Mouse (Mus musculus) midbrain, postnatal 0 days (tissue): Measurements from ENCODE around the gene Ube4a. TPM values are rescaled to one million over a fixed set of nuclear protein-coding genes. Genes with fewer than 3 reads are reported as not detected.

Experiments used
- ATAC-seq: fragments of 200-750 bp; cut with Nextera tagmentation; 2 replicates; pipeline ENCODE4 v1.8.0; 2017; ENCODE audit warnings: moderate number of reproducible peaks, mild to moderate bottlenecking, moderate TSS enrichment, moderate library complexity; ENCODE audit not compliant: low FRiP score
- DNase-seq: peaks from one replicate; pipeline ENCODE4 v3.0.0-alpha.2; 2015; ENCODE audit warnings: low spot score
- H3K27ac ChIP-seq: fragments of 300-500 bp; sonication (generic); 2 replicates; pipeline ENCODE4 v1.5.1; 2014; ENCODE audit warnings: low read depth, mild to moderate bottlenecking, low read length, mixed read lengths
- H3K27me3 ChIP-seq: fragments of 300-500 bp; sonication (generic); 2 replicates; pipeline ENCODE4 v1.6.1; 2014; ENCODE audit warnings: low read length, control low read depth, mixed read lengths; ENCODE audit not compliant: insufficient read depth
- H3K36me3 ChIP-seq: fragments of 300-500 bp; sonication (generic); 2 replicates; pipeline ENCODE4 v1.6.1; 2014; ENCODE audit warnings: low read length, control low read depth, mixed read lengths; ENCODE audit not compliant: insufficient read depth
- H3K4me1 ChIP-seq: fragments of 300-500 bp; sonication (generic); 2 replicates; pipeline ENCODE4 v1.6.1; 2014; ENCODE audit warnings: mild to moderate bottlenecking, control low read depth, antibody characterized with exemption, low read length, mixed read lengths; ENCODE audit not compliant: insufficient read depth
- H3K4me2 ChIP-seq: fragments of 300-500 bp; sonication (generic); 2 replicates; pipeline ENCODE4 v1.6.1; 2014; ENCODE audit warnings: low read depth, mild to moderate bottlenecking, low read length, mixed read lengths; ENCODE audit not compliant: poor library complexity, severe bottlenecking
- H3K4me3 ChIP-seq: fragments of 300-500 bp; sonication (generic); 2 replicates; pipeline ENCODE4 v1.5.1; 2014; ENCODE audit warnings: low read depth, mild to moderate bottlenecking, low read length, moderate library complexity
- H3K9ac ChIP-seq: fragments of 300-500 bp; sonication (generic); replicated peaks from 2 replicates; pipeline ENCODE4 v1.6.1; 2014; ENCODE audit warnings: mild to moderate bottlenecking, low read length, moderate library complexity, mixed read lengths; ENCODE audit not compliant: poor library complexity, severe bottlenecking
- H3K9me3 ChIP-seq: fragments of 300-500 bp; sonication (generic); 2 replicates; pipeline ENCODE4 v1.6.1; 2016; ENCODE audit warnings: low read length, control low read depth
- CTCF ChIP-seq: IDR thresholded peaks from 2 replicates; pipeline ENCODE4 v1.5.1; 2016; ENCODE audit warnings: antibody characterized with exemption, mild to moderate bottlenecking
- WGBS: fragments of 180-500 bp; shearing (Covaris S2); extraction: QIAGEN DNeasy Blood & Tissue Kit; methylation state at CpG from one replicate; pipeline ENCODE4 v1.1.7; 2014; 5-methylcytosine and 5-hydroxymethylcytosine counted together
- polyA plus RNA-seq: library from polyadenylated mRNA; unstranded; fragments of >200 nt; fragmentation: Nextera tagmentation; extraction: Ambion mirVana; gene quantifications from 2 replicates; pipeline ENCODE4 v1.2.1, GENCODE M21; 2015
- total RNA-seq: library from RNA; depleted of rRNA; stranded (reverse); fragments of >200 nt; gene quantifications from 2 replicates; pipeline ENCODE4 v1.2.3, GENCODE M21; 2014

Ube4a gene
- total and polyA plus RNA-seq, 2 experiments from 2014 or later: 26.7 to 51.9 TPM

- Histone ChIP-seq H3K36me3 (no peaks in the 10 kb centered on the region), H3K4me3 (no peak overlapping the region), H3K9me3 (no peaks in the 10 kb centered on the region), H3K27me3 (no peaks in the 10 kb centered on the region), H3K9ac (no peak overlapping the region), H3K27ac (no peak overlapping the region), H3K4me2 (no peak overlapping the region), H3K4me1 (no peaks in the 10 kb centered on the region)
- DNase-seq: no peak
- TF ChIP-seq CTCF: no peak
- no peak for ATAC-seq
- 76% methylated on average over 12 of the region's 12 CpGs for WGBS
These were observed 42.0 kb upstream of the Ube4a start for GRCm38 (mm10) chr9:45007404-45007803.

GRCm38 (mm10) chr9:45000249-45000648 lies 34.8 kb upstream of the Ube4a start:
- Histone ChIP-seq H3K9ac (no peak overlapping the region), H3K4me1 (no peaks in the 10 kb centered on the region), H3K27me3 (no peaks in the 10 kb centered on the region), H3K36me3 (no peaks in the 10 kb centered on the region), H3K9me3 (no peaks in the 10 kb centered on the region), H3K27ac (no peak overlapping the region), H3K4me2 (no peak overlapping the region), H3K4me3 (no peak overlapping the region)
- ATAC-seq (no peak), DNase-seq (no peak)
- no peak for TF ChIP-seq CTCF
- 61% methylated on average over 3 of the region's 3 CpGs for WGBS

- TF ChIP-seq CTCF: no peak
- Histone ChIP-seq H3K9ac (no peak overlapping the region), H3K9me3 (no peaks in the 10 kb centered on the region), H3K4me3 (no peak overlapping the region), H3K4me2 (no peak overlapping the region), H3K36me3 (no peaks in the 10 kb centered on the region), H3K27me3 (no peaks in the 10 kb centered on the region), H3K27ac (no peak overlapping the region), H3K4me1 (no peaks in the 10 kb centered on the region)
- WGBS: 78% methylated on average over 5 of the region's 5 CpGs
- DNase-seq (no peak), ATAC-seq (no peak)
These were observed 34.4 kb upstream of the Ube4a start for GRCm38 (mm10) chr9:44999776-45000175.

- Histone ChIP-seq H3K4me3 (no peak overlapping the region), H3K4me2 (no peak overlapping the region), H3K9ac (no peak overlapping the region), H3K4me1 (no peaks in the 10 kb centered on the region), H3K27ac (no peak overlapping the region), H3K36me3 (no peaks in the 10 kb centered on the region), H3K9me3 (no peaks in the 10 kb centered on the region), H3K27me3 (no peaks in the 10 kb centered on the region)
- no peak for TF ChIP-seq CTCF
- WGBS: 64% methylated on average over 6 of the region's 6 CpGs
- DNase-seq: no peak
- no peak for ATAC-seq
These were observed 33.8 kb upstream of the Ube4a start for GRCm38 (mm10) chr9:44999171-44999570.

GRCm38 (mm10) chr9:44998138-44998537 lies 32.7 kb upstream of the Ube4a start:
- no peak overlapping the region for H3K4me3 ChIP-seq
- H3K4me1 ChIP-seq: no peaks in the 10 kb centered on the region
- no peaks in the 10 kb centered on the region for H3K27me3 ChIP-seq
- H3K9me3 ChIP-seq: no peaks in the 10 kb centered on the region
- H3K27ac ChIP-seq: no peak overlapping the region
- no peak overlapping the region for H3K9ac ChIP-seq
- H3K36me3 ChIP-seq: no peaks in the 10 kb centered on the region
- no peak for ATAC-seq
- 72% methylated on average over 11 of the region's 11 CpGs for WGBS
- no peak for DNase-seq
- no peak for TF ChIP-seq CTCF
- H3K4me2 ChIP-seq: no peak overlapping the region

- TF ChIP-seq CTCF: no peak
- no peaks in the 10 kb centered on the region for H3K9me3 ChIP-seq
- 94% methylated on average over 7 of the region's 7 CpGs for WGBS
These were observed 31.2 kb upstream of the Ube4a start for GRCm38 (mm10) chr9:44996590-44996989.

More at GRCm38 (mm10) chr9:44996590-44996989, 31.2 kb upstream of the Ube4a start:
- no peak overlapping the region for H3K27ac ChIP-seq
- no peak overlapping the region for H3K9ac ChIP-seq
- no peaks in the 10 kb centered on the region for H3K36me3 ChIP-seq
- H3K27me3 ChIP-seq: no peaks in the 10 kb centered on the region
- DNase-seq (no peak), ATAC-seq (no peak)
- H3K4me2 ChIP-seq: no peak overlapping the region
- H3K4me3 ChIP-seq: no peak overlapping the region
- H3K4me1 ChIP-seq: no peaks in the 10 kb centered on the region
